In the genomic region with DNA sequence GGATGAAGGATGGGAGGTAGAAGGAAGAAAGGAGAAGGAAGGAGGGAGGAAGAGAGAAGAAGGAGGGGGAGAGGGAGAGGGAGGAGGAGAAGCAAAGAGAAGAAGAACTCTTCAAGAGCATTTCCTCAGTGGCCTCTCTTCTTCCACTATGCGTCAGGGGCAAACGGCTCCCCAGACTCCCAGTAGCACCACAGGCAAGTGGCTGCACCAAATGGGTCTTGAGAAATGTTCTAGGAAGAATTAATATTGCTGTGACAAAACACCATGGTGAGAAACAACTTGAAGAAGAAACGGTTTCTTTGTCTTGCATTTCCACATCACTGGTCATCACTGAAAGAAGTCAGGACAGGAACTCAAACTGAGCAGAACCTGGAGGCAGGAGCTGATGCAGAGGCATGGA, we compare ENCODE assay signal across 30 mouse cellular contexts.
"Had no signal": no experiment of that assay in that cellular context is flagged by ENCODE, and none has a peak within 500 bp of the region (broad histone marks: within the 10 kb centered on the region; RNA-seq: fewer than 3 reads in every experiment).

No protein-coding gene starts in this region.

- H3K4me3 ChIP-seq: left cerebral cortex, adult 2 months; limb, embryonic 10.5 days; limb, embryonic 12.5 days; limb, embryonic 13.5 days; limb, embryonic 15.5 days; liver, embryonic 12.5 days; liver, embryonic 13.5 days; liver, embryonic 15.5 days; lung, embryonic 15.5 days; megakaryocyte, embryonic 14.5 days; midbrain, embryonic 10.5 days; midbrain, embryonic 12.5 days; midbrain, embryonic 13.5 days; myocyte had no signal

- DNase-seq: left cerebral cortex, postnatal 4 days; liver; liver, embryonic 13.5 days; liver, postnatal 0 days; lung, adult 18-20 months; lung, adult 2 months; lung, embryonic 14.5 days; lung, postnatal 10 days; lung, postnatal 14 days; lung, postnatal 36 days; lung, postnatal 4 days; midbrain, embryonic 14.5 days had no signal

- H3K27ac ChIP-seq: left cerebral cortex, adult 2 months; limb, embryonic 10.5 days; limb, embryonic 12.5 days; limb, embryonic 13.5 days; limb, embryonic 15.5 days; liver, embryonic 12.5 days; liver, embryonic 13.5 days; liver, embryonic 14.5 days; liver, embryonic 15.5 days; lung, embryonic 15.5 days; macrophage; midbrain, embryonic 10.5 days; midbrain, embryonic 12.5 days; midbrain, embryonic 13.5 days had no signal

- H3K36me3 ChIP-seq: limb, embryonic 10.5 days; limb, embryonic 12.5 days; limb, embryonic 13.5 days; limb, embryonic 15.5 days; liver, embryonic 12.5 days; liver, embryonic 13.5 days; liver, embryonic 15.5 days; lung, embryonic 15.5 days; midbrain, embryonic 10.5 days; midbrain, embryonic 12.5 days; midbrain, embryonic 13.5 days had no signal

- H3K9me3 ChIP-seq: limb, embryonic 10.5 days; limb, embryonic 12.5 days; limb, embryonic 13.5 days; limb, embryonic 15.5 days; liver, embryonic 12.5 days; liver, embryonic 13.5 days; liver, embryonic 15.5 days; lung, embryonic 15.5 days; midbrain, embryonic 10.5 days; midbrain, embryonic 12.5 days; midbrain, embryonic 13.5 days had no signal

- H3K4me1 ChIP-seq: liver, embryonic 12.5 days; liver, embryonic 15.5 days had no signal

- H3K27me3 ChIP-seq: limb, embryonic 12.5 days; limb, embryonic 13.5 days; limb, embryonic 15.5 days; liver, embryonic 12.5 days; liver, embryonic 13.5 days; liver, embryonic 15.5 days; lung, embryonic 15.5 days; midbrain, embryonic 12.5 days; midbrain, embryonic 13.5 days had no signal

- H3K4me2 ChIP-seq: limb, embryonic 12.5 days; limb, embryonic 13.5 days; limb, embryonic 15.5 days; liver, embryonic 11.5 days; liver, embryonic 12.5 days; liver, embryonic 13.5 days; liver, embryonic 15.5 days; lung, embryonic 14.5 days; lung, embryonic 15.5 days; midbrain, embryonic 12.5 days; midbrain, embryonic 13.5 days had no signal

- ATAC-seq: liver, embryonic 12.5 days; liver, postnatal 0 days; lung, postnatal 0 days; midbrain, embryonic 13.5 days; midbrain, embryonic 16.5 days had no signal

- H3K9ac ChIP-seq: limb, embryonic 12.5 days; limb, embryonic 13.5 days; limb, embryonic 15.5 days; liver, embryonic 12.5 days; liver, embryonic 13.5 days; liver, embryonic 14.5 days; liver, embryonic 15.5 days; liver, postnatal 0 days; lung, embryonic 14.5 days; lung, embryonic 15.5 days; midbrain, embryonic 12.5 days; midbrain, embryonic 13.5 days had no signal
